Mouse (Mus musculus) heart, embryonic 11.5 days (tissue): ENCODE measurements around the gene Prss41. TPM values are rescaled to one million over a fixed set of nuclear protein-coding genes. Genes with fewer than 3 reads are reported as not detected.

Source experiments
- ATAC-seq: fragments of 200-750 bp; cut with Nextera tagmentation; replicated peaks from 2 replicates; pipeline ENCODE4 v1.8.0; 2017; ENCODE audit warnings: moderate library complexity; ENCODE audit not compliant: insufficient number of reproducible peaks, low FRiP score, low TSS enrichment
- H3K27ac ChIP-seq: fragments of 300-500 bp; sonication (generic); 2 replicates; pipeline ENCODE4 v1.5.1; 2014; ENCODE audit warnings: mild to moderate bottlenecking, low read depth, low read length
- H3K27me3 ChIP-seq: fragments of 300-500 bp; sonication (generic); 2 replicates; pipeline ENCODE4 v1.6.1; 2014; ENCODE audit warnings: mild to moderate bottlenecking, low read length, mixed read lengths; ENCODE audit not compliant: control insufficient read depth, insufficient read depth
- H3K36me3 ChIP-seq: fragments of 300-500 bp; sonication (generic); 2 replicates; pipeline ENCODE4 v1.6.1; 2014; ENCODE audit warnings: mild to moderate bottlenecking, low read length, moderate library complexity, mixed read lengths; ENCODE audit not compliant: control insufficient read depth, insufficient read depth
- H3K4me1 ChIP-seq: fragments of 300-500 bp; sonication (generic); 2 replicates; pipeline ENCODE4 v1.6.1; 2014; ENCODE audit warnings: low read length; ENCODE audit not compliant: control insufficient read depth, insufficient read depth
- H3K4me2 ChIP-seq: fragments of 300-500 bp; sonication (generic); 2 replicates; pipeline ENCODE4 v1.6.1; 2014; ENCODE audit warnings: mild to moderate bottlenecking, moderate library complexity
- H3K4me3 ChIP-seq: fragments of 300-500 bp; sonication (generic); 2 replicates; pipeline ENCODE4 v1.5.1; 2014; ENCODE audit warnings: low read depth, low read length
- H3K9ac ChIP-seq: fragments of 300-500 bp; sonication (generic); 2 replicates; pipeline ENCODE4 v1.6.1; 2014; ENCODE audit warnings: mild to moderate bottlenecking, low read depth, low read length, moderate library complexity
- H3K9me3 ChIP-seq: fragments of 300-500 bp; sonication (generic); replicated peaks from 2 replicates; pipeline ENCODE4 v1.6.1; 2016; ENCODE audit warnings: low read length; ENCODE audit not compliant: control insufficient read depth
- WGBS: fragments of 180-500 bp; shearing (Covaris S2); extraction: QIAGEN DNeasy Blood & Tissue Kit; methylation state at CpG from one replicate; pipeline ENCODE4 v1.1.7; 2014; ENCODE audit not compliant: insufficient replicate concordance; 5-methylcytosine and 5-hydroxymethylcytosine counted together
- polyA plus RNA-seq: library from polyadenylated mRNA; unstranded; fragments of >200 nt; fragmentation: Nextera tagmentation; extraction: Ambion mirVana; gene quantifications from 2 replicates; pipeline ENCODE4 v1.2.1, GENCODE M21; 2014

Prss41 gene
- polyA plus RNA-seq, 1 experiment from 2014 or later: 0.19 TPM

- peaks cover 87% of the 10 kb centered on the region for H3K36me3 ChIP-seq
- WGBS: 95% methylated on average over 5 of the region's 5 CpGs
- no peaks in the 10 kb centered on the region for H3K27me3 ChIP-seq
Measured at GRCm38 (mm10) chr17:23820731-23821130, 23.2 kb downstream of the Prss41 start.

DNA sequence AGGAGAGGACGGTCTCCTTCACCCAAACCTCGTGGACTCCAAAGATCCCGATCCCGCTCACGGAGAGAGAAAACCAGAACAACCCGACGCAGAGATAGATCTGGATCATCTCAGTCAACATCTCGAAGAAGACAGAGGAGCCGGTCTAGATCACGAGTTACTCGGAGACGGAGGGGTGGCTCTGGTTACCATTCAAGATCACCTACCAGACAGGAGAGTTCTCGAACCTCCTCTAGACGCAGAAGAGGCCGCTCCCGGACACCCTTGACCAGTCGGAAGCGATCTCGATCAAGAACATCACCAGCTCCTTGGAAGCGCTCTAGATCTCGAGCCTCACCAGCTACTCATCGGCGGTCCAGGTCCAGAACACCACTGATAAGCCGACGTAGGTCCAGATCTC is 24.7 kb downstream of the Prss41 start:
- H3K27me3 ChIP-seq: no peaks in the 10 kb centered on the region
- H3K4me1 ChIP-seq: peaks cover 3% of the 10 kb centered on the region; the same call in 1 of the 2 replicates
- H3K36me3 ChIP-seq: peaks cover 89% of the 10 kb centered on the region
- no peak overlapping the region for H3K9ac ChIP-seq
- no peak overlapping the region for H3K27ac ChIP-seq
- 97% methylated on average over 25 of the region's 25 CpGs for WGBS
- H3K4me3 ChIP-seq: no peak overlapping the region
- H3K9me3 ChIP-seq: 0 out of 2 replicates have a peak, but pooled peaks cover 2% of the 10 kb centered on the region
- no peak for ATAC-seq
- no peak overlapping the region for H3K4me2 ChIP-seq

More at GRCm38 (mm10) chr17:23820731-23821130, 23.2 kb downstream of the Prss41 start:
- Histone ChIP-seq H3K4me3 (no peak overlapping the region), H3K27ac (no peak overlapping the region), H3K4me1 (peaks cover 3% of the 10 kb centered on the region; the same call in 1 of the 2 replicates), H3K9me3 (no peaks in the 10 kb centered on the region), H3K9ac (no peak overlapping the region), H3K4me2 (no peak overlapping the region)
- ATAC-seq: no peak

- peaks cover 93% of the 10 kb centered on the region for H3K36me3 ChIP-seq
- no peaks in the 10 kb centered on the region for H3K27me3 ChIP-seq
- no peak overlapping the region for H3K9ac ChIP-seq
- H3K4me2 ChIP-seq: no peak overlapping the region
- no peak for ATAC-seq
- WGBS: 92% methylated on average over 8 of the region's 8 CpGs
- H3K4me3 ChIP-seq: no peak overlapping the region
- 0 out of 2 replicates have a peak, but pooled peaks cover 2% of the 10 kb centered on the region for H3K9me3 ChIP-seq
- no peak overlapping the region for H3K27ac ChIP-seq
- H3K4me1 ChIP-seq: peaks cover 3% of the 10 kb centered on the region; the same call in 1 of the 2 replicates
Measured at GRCm38 (mm10) chr17:23818579-23818978, 25.4 kb downstream of the Prss41 start.

GRCm38 (mm10) chr17:23815641-23816040 is 28.3 kb downstream of the Prss41 start:
- Histone ChIP-seq H3K9me3 (0 out of 2 replicates have a peak, but pooled peaks cover 2% of the 10 kb centered on the region), H3K4me3 (no peak overlapping the region), H3K9ac (no peak overlapping the region), H3K27me3 (no peaks in the 10 kb centered on the region), H3K27ac (no peak overlapping the region), H3K4me2 (no peak overlapping the region), H3K36me3 (peaks cover 90% of the 10 kb centered on the region), H3K4me1 (no peaks in the 10 kb centered on the region)
- ATAC-seq: no peak
- WGBS: 98% methylated on average over 16 of the region's 16 CpGs

DNA sequence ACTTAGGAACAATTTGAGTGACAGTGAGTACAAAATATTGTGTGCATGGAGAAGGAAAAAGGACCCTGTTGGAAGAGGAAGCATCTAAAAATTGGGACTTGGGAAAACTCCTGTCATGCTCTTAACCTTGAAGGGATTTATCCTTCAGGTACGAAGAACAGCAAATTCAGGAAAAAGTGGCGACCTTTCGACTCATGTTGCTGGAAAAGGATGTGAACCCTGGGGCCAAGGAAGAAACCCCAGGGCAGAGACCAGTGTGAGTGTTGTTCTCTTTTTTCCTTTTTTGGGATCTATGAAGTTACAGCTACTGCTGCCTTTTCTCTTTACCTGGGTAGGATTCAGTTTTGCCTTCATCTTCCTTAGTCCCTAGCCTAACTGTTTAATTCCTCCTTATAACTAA is 36.1 kb downstream of the Prss41 start:
- H3K27me3 ChIP-seq: no peaks in the 10 kb centered on the region
- H3K4me1 ChIP-seq: peaks cover 19% of the 10 kb centered on the region
- no peaks in the 10 kb centered on the region for H3K9me3 ChIP-seq
- WGBS: 98% methylated on average over 3 of the region's 3 CpGs
- no peak overlapping the region for H3K4me3 ChIP-seq
- H3K27ac ChIP-seq: no peak overlapping the region
- H3K9ac ChIP-seq: no peak overlapping the region
- ATAC-seq: no peak
- H3K36me3 ChIP-seq: peaks cover 44% of the 10 kb centered on the region
- H3K4me2 ChIP-seq: no peak overlapping the region

DNA sequence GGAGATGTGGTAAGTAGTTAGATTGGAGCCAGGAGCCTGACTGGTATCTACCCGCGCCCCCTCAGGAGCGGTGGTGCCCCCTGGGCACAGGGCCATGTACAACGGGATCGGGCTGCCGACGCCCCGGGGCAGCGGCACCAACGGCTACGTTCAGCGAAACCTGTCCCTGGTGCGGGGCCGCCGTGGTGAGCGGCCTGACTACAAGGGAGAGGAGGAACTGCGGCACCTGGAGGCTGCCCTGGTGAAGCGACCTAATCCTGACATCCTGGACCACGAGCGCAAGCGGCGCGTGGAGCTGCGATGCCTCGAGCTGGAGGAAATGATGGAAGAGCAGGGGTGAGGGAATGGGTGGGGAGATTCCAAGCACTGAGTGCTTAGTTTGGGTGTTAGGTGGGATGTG is 37.1 kb downstream of the Prss41 start:
- H3K4me1 ChIP-seq: peaks cover 19% of the 10 kb centered on the region
- ATAC-seq: no peak
- H3K27ac ChIP-seq: no peak overlapping the region
- 84% methylated on average over 25 of the region's 25 CpGs for WGBS
- H3K4me2 ChIP-seq: no peak overlapping the region
- peaks cover 36% of the 10 kb centered on the region for H3K36me3 ChIP-seq
- no peak overlapping the region for H3K9ac ChIP-seq
- H3K4me3 ChIP-seq: no peak overlapping the region
- H3K9me3 ChIP-seq: no peaks in the 10 kb centered on the region
- no peaks in the 10 kb centered on the region for H3K27me3 ChIP-seq

DNA sequence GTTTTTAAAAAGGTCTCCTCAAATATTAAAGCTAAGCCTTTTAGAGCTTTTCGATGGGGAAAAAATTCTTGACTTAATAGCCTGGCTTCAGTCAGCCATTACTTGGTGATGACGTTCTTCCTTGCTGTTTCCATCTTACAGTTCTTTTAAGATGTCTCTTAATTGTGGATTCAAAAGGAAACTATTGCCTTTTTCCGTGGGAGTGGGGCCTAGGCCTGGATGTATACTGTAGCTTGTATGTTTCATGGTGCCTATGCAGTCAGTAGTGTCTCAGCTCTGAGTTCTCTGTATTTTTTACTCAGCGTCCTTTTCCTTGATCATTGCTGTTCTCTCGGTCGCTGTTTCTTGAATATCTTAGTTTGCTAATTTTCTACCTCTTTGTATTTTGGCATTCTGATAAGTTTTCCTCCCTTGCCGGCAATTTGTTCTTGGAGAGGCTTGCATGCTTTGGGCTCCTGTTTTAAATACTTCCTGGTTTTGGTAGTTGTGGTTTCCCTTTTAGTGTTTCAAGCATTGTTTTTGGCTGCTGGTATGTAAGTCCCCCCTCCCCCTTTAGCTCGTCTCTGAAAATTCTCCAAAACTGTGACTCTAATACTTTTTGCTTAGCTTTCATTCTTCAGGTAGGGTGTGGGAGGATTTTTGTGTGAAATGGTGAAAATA is 39.4 kb downstream of the Prss41 start:
- WGBS: 3% methylated on average over 8 of the region's 8 CpGs
- Histone ChIP-seq H3K4me3 (peak overlapping the region; percentile 96), H3K9ac (peak overlapping the region; percentile 98), H3K9me3 (no peaks in the 10 kb centered on the region), H3K27ac (no peak overlapping the region), H3K4me1 (peaks cover 19% of the 10 kb centered on the region), H3K36me3 (peaks cover 16% of the 10 kb centered on the region), H3K27me3 (no peaks in the 10 kb centered on the region), H3K4me2 (peak overlapping the region; percentile 88)
- no peak for ATAC-seq

DNA sequence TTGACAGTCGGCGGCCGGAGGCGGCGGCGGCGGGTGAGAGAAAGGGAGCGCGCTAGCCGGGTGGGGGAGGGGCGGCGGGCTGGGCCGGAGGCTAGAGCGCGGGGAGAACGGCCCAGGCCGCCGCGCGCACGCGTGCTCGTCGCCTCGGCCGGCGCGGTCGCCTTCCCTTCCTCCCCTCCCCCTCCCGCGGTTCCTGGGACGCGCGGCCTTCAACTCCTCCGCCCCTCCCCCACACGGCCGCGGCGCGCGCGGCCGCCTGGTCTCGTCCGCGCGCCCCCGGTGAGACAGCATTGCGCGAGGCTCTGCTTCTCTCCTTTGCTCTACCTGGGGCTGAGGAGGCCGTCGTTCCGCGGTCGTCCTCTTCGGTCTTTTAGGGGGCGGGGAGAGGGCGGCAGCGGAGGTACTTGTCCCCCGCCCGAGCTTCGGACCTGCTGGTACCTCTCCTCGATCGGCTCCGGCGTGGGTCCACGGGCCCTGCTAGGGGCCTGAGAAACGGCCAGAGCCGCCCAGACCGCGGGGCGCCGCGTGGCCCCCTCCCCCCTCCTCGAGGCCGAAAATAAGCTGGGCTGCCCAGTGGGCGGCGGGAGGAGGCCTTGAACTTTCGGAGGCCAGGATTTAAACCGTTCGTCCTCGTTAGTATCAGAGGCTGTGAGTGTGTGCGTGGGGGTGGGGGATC is 40.5 kb downstream of the Prss41 start:
- Histone ChIP-seq H3K27me3 (no peaks in the 10 kb centered on the region), H3K9me3 (no peaks in the 10 kb centered on the region), H3K4me1 (peaks cover 19% of the 10 kb centered on the region), H3K9ac (peak overlapping the region; percentile 98), H3K4me2 (peak overlapping the region; percentile 88), H3K36me3 (peaks cover 7% of the 10 kb centered on the region), H3K4me3 (peak overlapping the region; percentile 96), H3K27ac (peak overlapping the region; percentile 97)
- WGBS: under 1% methylated on average over 43 of the region's 83 CpGs
- ATAC-seq: peak; percentile 78
